Mouse (Mus musculus): ENCODE data around the gene Zfp143.

GRCm38 (mm10) chr7:110087914-110088313, 26.9 kb downstream of the Zfp143 start:
- TF ChIP-seq POLR2A (IDR thresholded peaks at IDR 0.05; ENCODE audit: insufficient read length, low read depth): no peak
- TF ChIP-seq POLR2AphosphoS2 (IDR thresholded peaks at IDR 0.05; ENCODE audit: insufficient read length, low read depth): no peak
- TF ChIP-seq TCF12 (IDR thresholded peaks at IDR 0.05; ENCODE audit: insufficient read depth, poor library complexity, severe bottlenecking): no peak
- TF ChIP-seq MAX (IDR thresholded peaks at IDR 0.05; ENCODE audit: low read depth): no peak
- TF ChIP-seq E2F4 (IDR thresholded peaks at IDR 0.05; ENCODE audit: insufficient read depth): no peak
- no peak for TF ChIP-seq MYOD1 (IDR thresholded peaks at IDR 0.05; ENCODE audit: control insufficient read depth in 1 of 3, insufficient read length in 2 of 3, low read depth in 2 of 3)
- no peak for TF ChIP-seq CEBPB (IDR thresholded peaks at IDR 0.05; ENCODE audit: insufficient read depth, poor library complexity, severe bottlenecking)
- no peak for TF ChIP-seq TCF3 (IDR thresholded peaks at IDR 0.05; ENCODE audit: insufficient read length, low read depth)
- peak; percentile 20 for TF ChIP-seq USF1 (IDR thresholded peaks at IDR 0.05; ENCODE audit: low read depth)

All from myocyte (in vitro differentiated cells).